Mouse (Mus musculus): ENCODE data around the gene Fyn. TPM values are rescaled to one million over a fixed set of nuclear protein-coding genes. Genes with fewer than 3 reads are reported as not detected.

Gene Fyn
- polyA plus RNA-seq, 1 experiment from 2014 or later, result 15.1 TPM

DNA sequence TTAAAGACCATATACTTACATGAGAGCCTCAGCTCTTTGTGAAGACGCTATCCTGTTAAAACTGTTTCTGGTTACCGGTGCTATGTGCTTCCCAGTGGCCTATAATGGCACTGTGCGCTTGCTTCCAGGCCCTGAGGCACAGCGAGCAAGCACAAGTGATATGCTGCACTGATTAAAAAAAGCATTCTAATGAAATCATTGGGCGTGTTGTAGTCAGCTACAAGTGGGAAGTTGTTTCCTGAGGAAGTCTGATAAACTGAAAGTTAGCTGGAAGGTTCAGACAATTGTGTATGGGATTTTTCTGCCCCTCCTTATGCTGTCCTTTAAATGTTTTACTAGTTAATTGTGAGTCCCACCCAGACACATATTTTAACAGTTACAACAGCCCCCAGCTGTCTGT, 49.0 kb downstream of the Fyn start:
- Histone ChIP-seq H3K4me3 (no peak overlapping the region), H3K9ac (no peak overlapping the region), H3K27me3 (replicated peaks) (no peaks in the 10 kb centered on the region), H3K27ac (no peak overlapping the region), H3K4me2 (no peak overlapping the region), H3K9me3 (replicated peaks) (no peaks in the 10 kb centered on the region), H3K4me1 (peaks cover 47% of the 10 kb centered on the region), H3K36me3 (no peaks in the 10 kb centered on the region)
- ATAC-seq, result no peak
- 53% methylated on average over 5 of the region's 5 CpGs for WGBS (ENCODE audit: insufficient replicate concordance)

DNA sequence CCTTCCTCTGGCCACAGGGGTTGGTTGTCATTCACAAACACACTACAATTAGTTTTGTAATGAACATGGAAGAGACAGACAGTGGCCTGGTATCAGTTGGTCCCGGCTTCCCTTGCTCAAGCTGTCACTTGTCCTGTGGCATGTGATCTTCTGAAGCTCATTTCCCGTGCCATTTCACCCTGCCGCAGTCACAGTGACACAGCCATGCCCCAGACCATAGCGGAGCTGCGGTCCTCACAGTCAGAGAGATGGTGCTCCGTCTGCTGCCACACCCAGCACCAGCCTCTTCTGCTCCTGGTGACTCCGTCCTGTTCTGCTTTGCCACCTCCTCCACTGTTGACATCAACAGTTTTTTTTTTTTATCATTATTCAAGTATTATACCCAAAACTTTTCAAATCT, 49.7 kb downstream of the Fyn start:
- 58% methylated on average over 7 of the region's 7 CpGs for WGBS (ENCODE audit: insufficient replicate concordance)
- Histone ChIP-seq H3K27me3 (replicated peaks) (no peaks in the 10 kb centered on the region), H3K4me1 (peaks cover 39% of the 10 kb centered on the region), H3K36me3 (no peaks in the 10 kb centered on the region), H3K4me3 (no peak overlapping the region), H3K4me2 (no peak overlapping the region), H3K27ac (no peak overlapping the region), H3K9me3 (replicated peaks) (no peaks in the 10 kb centered on the region), H3K9ac (no peak overlapping the region)
- peak; percentile 47; the same call in 1 of the 2 replicates for ATAC-seq

DNA sequence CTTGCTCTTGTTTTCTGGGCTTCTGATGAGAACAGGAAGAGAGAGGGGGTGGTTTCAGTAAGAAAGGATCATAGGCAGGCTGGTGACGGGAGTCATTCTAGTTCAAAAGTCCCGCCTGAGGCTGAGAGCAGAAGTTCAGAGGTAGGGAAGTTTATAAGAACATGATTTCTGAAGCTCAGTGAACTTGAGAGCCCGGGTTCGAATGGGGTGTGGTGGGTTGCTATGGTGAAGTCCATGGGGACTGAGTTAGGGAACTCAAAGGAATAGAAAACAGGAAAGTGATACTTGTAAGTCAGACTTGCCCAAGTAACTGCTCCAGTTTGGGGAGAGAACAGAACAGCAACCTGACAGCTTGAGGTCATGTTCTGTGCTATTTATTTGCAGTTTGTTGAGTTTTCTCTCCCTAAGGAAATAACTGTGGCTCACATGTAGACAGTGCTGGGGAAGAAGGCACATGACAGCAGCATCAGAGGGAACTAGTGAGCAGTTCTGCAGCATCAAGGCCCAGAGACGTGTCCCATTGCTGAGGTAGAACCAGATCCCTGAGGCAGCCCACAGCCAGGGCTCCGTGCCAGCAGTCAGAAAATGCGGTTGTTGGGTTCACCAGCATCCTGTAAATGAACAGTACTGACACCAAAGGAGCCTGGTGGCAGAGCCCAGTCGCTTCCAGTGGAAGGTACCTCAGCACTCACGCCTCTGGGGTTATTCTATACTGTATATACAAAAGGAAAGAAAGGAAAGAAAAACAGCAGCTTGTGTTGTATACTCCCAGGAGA, 52.4 kb downstream of the Fyn start:
- Histone ChIP-seq H3K4me1 (peaks cover 28% of the 10 kb centered on the region), H3K4me3 (no peak overlapping the region), H3K27ac (no peak overlapping the region), H3K36me3 (no peaks in the 10 kb centered on the region), H3K4me2 (no peak overlapping the region), H3K27me3 (replicated peaks) (no peaks in the 10 kb centered on the region), H3K9ac (no peak overlapping the region), H3K9me3 (replicated peaks) (no peaks in the 10 kb centered on the region)
- WGBS (ENCODE audit: insufficient replicate concordance), result 62% methylated on average over 9 of the region's 9 CpGs
- ATAC-seq, result no peak

DNA sequence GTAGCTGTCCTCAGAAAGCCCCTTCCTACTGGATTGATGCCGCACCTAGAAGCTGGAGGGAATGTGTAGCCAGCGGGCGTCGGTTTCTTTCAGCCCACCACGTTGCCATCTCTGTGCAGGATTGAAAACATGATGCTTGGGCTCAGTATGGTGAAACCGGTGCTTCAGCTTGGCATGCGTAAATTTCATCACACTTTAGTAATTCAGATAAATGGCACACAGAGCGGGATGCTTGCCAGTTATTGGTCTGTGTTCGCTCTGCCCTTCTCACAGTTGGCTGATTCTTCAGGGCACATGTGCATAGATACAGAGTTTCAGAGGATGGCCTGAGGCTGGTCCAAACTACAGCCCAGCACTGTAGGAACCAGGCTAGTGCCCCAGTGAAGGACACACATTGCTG, 53.1 kb downstream of the Fyn start:
- no peaks in the 10 kb centered on the region for H3K36me3 ChIP-seq
- H3K27ac ChIP-seq, result no peak overlapping the region
- WGBS (ENCODE audit: insufficient replicate concordance), result 89% methylated on average over 9 of the region's 9 CpGs
- no peak overlapping the region for H3K9ac ChIP-seq
- H3K9me3 ChIP-seq (replicated peaks), result no peaks in the 10 kb centered on the region
- no peak for ATAC-seq
- no peak overlapping the region for H3K4me2 ChIP-seq
- H3K4me3 ChIP-seq, result no peak overlapping the region
- H3K4me1 ChIP-seq, result peaks cover 26% of the 10 kb centered on the region
- no peaks in the 10 kb centered on the region for H3K27me3 ChIP-seq (replicated peaks)

DNA sequence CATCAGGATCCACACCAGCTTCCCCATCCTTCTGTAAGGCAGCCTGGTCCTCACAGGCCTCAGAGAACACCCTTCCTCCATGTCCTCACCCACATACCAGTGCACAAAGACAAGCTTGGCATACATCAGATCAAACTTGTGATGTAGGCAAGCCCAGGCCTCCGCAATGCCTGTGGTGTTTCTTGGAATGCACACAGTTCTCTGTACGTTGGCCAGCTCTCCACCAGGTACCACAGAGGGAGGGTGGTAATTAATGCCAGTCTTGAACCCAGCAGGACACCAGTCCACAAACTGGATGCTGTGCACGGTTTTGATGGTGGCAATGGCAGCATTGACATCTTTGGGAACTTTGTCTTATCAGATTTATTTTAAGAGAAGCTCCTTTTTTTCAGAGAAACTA, 56.0 kb downstream of the Fyn start:
- H3K4me2 ChIP-seq, result no peak overlapping the region
- 75% methylated on average over 3 of the region's 3 CpGs for WGBS (ENCODE audit: insufficient replicate concordance)
- H3K9ac ChIP-seq, result no peak overlapping the region
- H3K27ac ChIP-seq, result no peak overlapping the region
- peaks cover 14% of the 10 kb centered on the region; the same call in 1 of the 2 replicates for H3K4me1 ChIP-seq
- no peaks in the 10 kb centered on the region for H3K27me3 ChIP-seq (replicated peaks)
- H3K9me3 ChIP-seq (replicated peaks), result no peaks in the 10 kb centered on the region
- no peak overlapping the region for H3K4me3 ChIP-seq
- H3K36me3 ChIP-seq, result no peaks in the 10 kb centered on the region
- no peak for ATAC-seq

DNA sequence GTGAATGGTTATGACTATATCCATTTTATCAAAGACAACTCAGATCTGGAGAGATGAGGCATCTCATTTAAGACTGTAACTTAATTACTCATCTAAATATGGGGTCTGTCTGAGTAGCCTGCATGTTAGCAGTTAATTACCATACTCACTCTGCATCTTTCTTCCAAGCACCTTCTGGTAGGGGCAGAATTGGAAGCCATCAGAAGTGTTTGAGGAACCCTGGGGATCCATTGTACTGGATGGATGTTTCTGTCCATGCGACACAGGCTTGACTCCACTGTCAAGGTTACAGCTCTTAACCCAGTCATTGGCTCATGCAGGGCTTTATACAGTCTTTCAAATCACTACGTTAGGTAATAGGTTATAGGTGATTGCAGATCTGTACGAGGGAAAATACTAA, 57.4 kb downstream of the Fyn start:
- H3K4me3 ChIP-seq, result no peak overlapping the region
- no peak overlapping the region for H3K27ac ChIP-seq
- no peak for ATAC-seq
- H3K4me1 ChIP-seq, result 0 out of 2 replicates have a peak, but pooled peaks cover 9% of the 10 kb centered on the region
- 76% methylated on average over 3 of the region's 3 CpGs for WGBS (ENCODE audit: insufficient replicate concordance)
- H3K36me3 ChIP-seq, result no peaks in the 10 kb centered on the region
- H3K27me3 ChIP-seq (replicated peaks), result no peaks in the 10 kb centered on the region
- no peaks in the 10 kb centered on the region for H3K9me3 ChIP-seq (replicated peaks)
- no peak overlapping the region for H3K4me2 ChIP-seq
- H3K9ac ChIP-seq, result no peak overlapping the region

DNA sequence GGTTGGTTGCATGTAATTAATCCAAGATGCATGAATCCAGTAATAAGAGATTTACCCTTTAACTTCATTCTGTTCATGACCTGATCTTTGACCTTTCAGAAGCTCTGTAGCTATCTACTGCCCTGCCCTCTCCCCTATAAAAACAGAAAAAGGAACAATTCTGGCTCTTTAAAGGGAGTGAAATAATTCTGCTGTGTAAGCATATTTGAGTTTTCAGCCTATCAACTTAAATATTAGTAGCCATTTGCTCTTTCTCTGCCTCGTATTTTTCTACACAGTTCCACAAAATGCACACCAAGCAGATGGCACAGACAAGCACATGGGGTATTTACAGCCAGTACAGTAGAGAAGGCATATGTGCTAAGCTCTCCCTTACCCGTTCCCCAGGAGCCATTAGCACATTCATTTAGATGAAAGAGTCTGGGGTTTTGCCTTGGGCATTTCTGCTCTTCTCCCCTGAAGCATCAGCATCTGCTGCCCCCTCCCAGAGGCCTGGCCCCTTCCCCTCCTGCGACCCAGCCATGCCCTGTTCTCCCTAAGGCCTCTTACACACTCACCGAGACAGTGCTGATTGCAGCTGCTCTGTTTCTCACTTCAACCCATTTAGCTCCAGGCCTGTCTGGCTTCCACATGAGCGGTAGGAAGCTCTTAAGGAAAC, 58.3 kb downstream of the Fyn start:
- no peak overlapping the region for H3K4me3 ChIP-seq
- H3K9ac ChIP-seq, result no peak overlapping the region
- H3K4me1 ChIP-seq, result 0 out of 2 replicates have a peak, but pooled peaks cover 6% of the 10 kb centered on the region
- H3K9me3 ChIP-seq (replicated peaks), result no peaks in the 10 kb centered on the region
- H3K4me2 ChIP-seq, result no peak overlapping the region
- H3K27me3 ChIP-seq (replicated peaks), result no peaks in the 10 kb centered on the region
- no peak overlapping the region for H3K27ac ChIP-seq
- H3K36me3 ChIP-seq, result no peaks in the 10 kb centered on the region
- 62% methylated on average over 5 of the region's 5 CpGs for WGBS (ENCODE audit: insufficient replicate concordance)
- ATAC-seq, result no peak

DNA sequence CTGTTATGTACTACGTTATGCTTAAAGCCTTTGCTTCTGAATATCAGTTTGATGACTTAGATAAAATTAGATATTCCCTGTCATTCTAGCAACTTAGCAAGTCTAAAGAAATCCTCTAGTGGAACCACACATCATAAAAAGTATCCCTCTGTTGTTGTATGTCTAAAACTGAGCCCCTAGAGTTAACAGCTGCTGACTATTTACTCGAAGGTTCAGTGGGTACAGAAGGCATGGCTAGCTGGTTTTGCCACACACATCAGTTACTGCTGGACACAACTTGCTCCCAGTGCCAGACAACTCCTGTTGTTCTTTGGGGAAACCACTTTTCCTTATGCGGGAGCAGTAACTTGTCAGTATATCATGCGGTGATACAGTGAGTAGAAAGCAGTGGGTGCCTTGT, 61.0 kb downstream of the Fyn start:
- Histone ChIP-seq H3K36me3 (no peaks in the 10 kb centered on the region), H3K4me1 (peaks cover 21% of the 10 kb centered on the region), H3K9me3 (replicated peaks) (no peaks in the 10 kb centered on the region), H3K27me3 (replicated peaks) (no peaks in the 10 kb centered on the region), H3K4me3 (no peak overlapping the region), H3K27ac (no peak overlapping the region), H3K9ac (no peak overlapping the region), H3K4me2 (no peak overlapping the region)
- ATAC-seq, result no peak
- WGBS (ENCODE audit: insufficient replicate concordance), result 74% methylated on average over 4 of the region's 4 CpGs

DNA sequence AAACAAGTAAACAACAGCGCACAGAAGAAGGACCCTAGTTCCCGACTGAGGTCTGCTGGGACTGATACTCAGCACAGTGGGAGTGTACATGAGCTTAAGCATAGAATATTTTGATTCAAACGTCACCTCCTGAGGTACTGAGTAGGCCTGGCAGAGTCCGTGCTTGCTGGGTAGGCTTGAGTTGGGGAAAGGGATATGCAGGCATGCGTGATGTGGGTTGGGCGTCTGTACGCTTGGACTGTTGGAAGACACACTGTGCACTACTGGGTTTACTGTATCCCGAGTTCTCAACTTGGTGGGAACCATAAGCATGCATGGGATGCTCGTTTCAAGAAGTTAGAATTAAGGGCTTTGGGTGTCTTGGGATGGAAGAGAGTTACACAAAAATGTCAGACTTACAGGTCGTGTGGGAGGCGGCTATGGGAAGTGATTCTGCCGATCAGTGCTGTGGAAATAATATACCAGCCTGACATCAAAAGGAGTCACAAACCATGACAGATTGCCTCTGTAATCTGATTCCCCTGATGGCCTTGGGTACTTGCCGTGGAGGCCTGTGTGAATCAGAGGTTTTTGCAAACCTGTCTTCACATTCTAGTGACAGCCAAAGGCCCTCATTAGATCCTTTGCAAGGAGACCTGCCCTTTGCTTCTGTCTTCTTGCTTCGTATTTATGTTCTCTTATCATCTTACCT, 61.6 kb downstream of the Fyn start:
- 72% methylated on average over 14 of the region's 14 CpGs for WGBS (ENCODE audit: insufficient replicate concordance)

DNA sequence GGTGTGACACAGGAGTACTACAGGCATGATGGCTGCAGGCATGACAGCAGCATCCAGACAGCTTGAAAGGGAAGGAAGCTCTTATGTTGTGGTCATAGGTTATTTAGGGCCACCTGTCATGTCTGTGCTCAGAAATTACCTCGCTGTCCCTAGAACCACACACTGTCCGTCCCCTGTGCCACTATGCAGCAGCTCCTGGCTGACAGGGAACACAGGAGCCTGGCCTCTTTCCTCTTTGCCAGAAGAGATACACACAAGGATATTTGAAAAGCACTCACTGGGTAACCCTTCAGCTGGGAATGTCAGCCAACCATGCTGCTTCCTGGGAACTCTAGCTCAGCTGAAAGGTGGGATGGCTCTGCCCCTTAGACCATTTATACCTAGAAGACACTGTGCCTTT, 62.6 kb downstream of the Fyn start:
- ATAC-seq, result no peak
- Histone ChIP-seq H3K27ac (no peak overlapping the region), H3K9ac (no peak overlapping the region), H3K9me3 (replicated peaks) (no peaks in the 10 kb centered on the region), H3K4me1 (peaks cover 26% of the 10 kb centered on the region), H3K36me3 (no peaks in the 10 kb centered on the region), H3K4me2 (no peak overlapping the region), H3K4me3 (no peak overlapping the region), H3K27me3 (replicated peaks) (no peaks in the 10 kb centered on the region)
- WGBS (ENCODE audit: insufficient replicate concordance), result 69% methylated on average over 2 of the region's 2 CpGs

More for the DNA sequence above, 61.6 kb downstream of the Fyn start:
- Histone ChIP-seq H3K9me3 (replicated peaks) (no peaks in the 10 kb centered on the region), H3K9ac (no peak overlapping the region), H3K27me3 (replicated peaks) (no peaks in the 10 kb centered on the region), H3K4me1 (peaks cover 24% of the 10 kb centered on the region), H3K4me3 (no peak overlapping the region), H3K27ac (no peak overlapping the region), H3K36me3 (no peaks in the 10 kb centered on the region), H3K4me2 (no peak overlapping the region)
- ATAC-seq, result no peak

DNA sequence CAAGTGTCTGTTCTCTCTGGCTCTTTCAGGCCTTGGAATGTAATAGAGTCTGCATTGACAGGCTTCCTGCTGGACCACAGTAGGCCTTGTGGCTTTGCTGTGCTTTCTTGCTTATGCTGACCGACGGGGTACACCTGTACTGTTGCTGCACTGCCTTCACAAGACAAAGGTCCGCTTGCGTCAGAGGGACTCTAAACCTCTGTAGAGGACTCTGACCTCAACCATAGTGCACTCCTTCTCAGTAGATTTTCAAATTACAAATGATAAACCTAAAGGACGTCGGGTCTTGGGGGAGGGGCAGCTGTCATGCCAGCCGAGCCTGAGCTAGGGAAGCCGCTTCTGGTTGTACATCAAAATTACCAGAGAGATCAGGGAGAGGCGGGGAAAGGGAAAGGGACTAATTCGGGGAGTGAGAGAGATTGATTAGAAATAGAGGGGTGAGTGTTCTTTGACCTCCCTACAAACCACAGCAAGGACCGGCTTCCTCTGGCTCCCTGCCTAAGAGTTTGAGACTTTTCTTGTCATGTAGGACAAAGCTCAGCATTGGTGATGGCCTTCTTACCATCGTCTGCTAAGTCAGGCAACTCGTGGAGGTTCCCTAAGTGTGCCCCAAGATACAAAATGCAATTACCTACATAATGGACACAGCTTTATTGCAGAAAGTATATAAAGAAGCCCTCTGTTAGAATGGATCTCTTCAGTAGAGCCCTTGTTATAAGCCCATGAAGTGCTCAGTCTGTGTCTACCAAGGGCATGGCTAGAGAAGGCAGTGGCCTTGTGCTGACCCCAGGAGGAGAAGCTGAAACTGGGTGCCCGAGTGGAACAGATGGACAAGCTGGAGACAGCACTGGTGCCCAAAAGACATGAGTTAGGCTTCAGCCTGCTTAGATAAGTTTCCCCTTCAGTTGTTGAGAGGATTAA, 64.3 kb downstream of the Fyn start:
- Histone ChIP-seq H3K27ac (no peak overlapping the region), H3K4me2 (no peak overlapping the region), H3K9ac (no peak overlapping the region), H3K4me1 (peaks cover 31% of the 10 kb centered on the region), H3K36me3 (no peaks in the 10 kb centered on the region), H3K9me3 (replicated peaks) (no peaks in the 10 kb centered on the region), H3K4me3 (no peak overlapping the region), H3K27me3 (replicated peaks) (no peaks in the 10 kb centered on the region)
- peak; percentile 67; the same call in 1 of the 2 replicates for ATAC-seq
- WGBS (ENCODE audit: insufficient replicate concordance), result 64% methylated on average over 14 of the region's 14 CpGs
